Mouse (Mus musculus): ENCODE measurements at regions not wholly inside any gene's neighbourhood (a gene's known extent, or its start where the extent isn't known, plus 50 kb on each side); places are given as distances from the start of the nearest gene placed in this dataset.

- TF ChIP-seq CTCF (IDR thresholded peaks at IDR 0.05; ENCODE audit: borderline replicate concordance, extremely low read depth, insufficient read depth, insufficient read length): no peak
- no peak for TF ChIP-seq POLR2A (IDR thresholded peaks at IDR 0.05; ENCODE audit: borderline replicate concordance, extremely low read depth, insufficient read depth, insufficient read length, poor library complexity, severe bottlenecking)
These were observed 466.6 kb upstream of the Negr1 start for GRCm38 (mm10) chr3:156094990-156095389.
